Mouse (Mus musculus) intestine, embryonic 16.5 days (tissue): ENCODE measurements around the gene Gm42420. TPM values are rescaled to one million over a fixed set of nuclear protein-coding genes. Genes with fewer than 3 reads are reported as not detected.

Source experiments
- polyA plus RNA-seq: library from polyadenylated mRNA; unstranded; fragments of >200 nt; fragmentation: Nextera tagmentation; extraction: Ambion mirVana; gene quantifications from 2 replicates; pipeline ENCODE4 v1.2.1, GENCODE M21; 2015

Gm42420 gene
- polyA plus RNA-seq, 1 experiment from 2014 or later: 2.1 TPM

Other genes with a start within 250 kb of the Gm42420 start
- 35.1 and 39.4 TPM in 2 replicates for gene Slc37a3, start 208.1 kb upstream of the Gm42420 start, polyA plus RNA-seq
- gene Rab19, start 204.6 kb upstream of the Gm42420 start, polyA plus RNA-seq: 7.7 and 8.8 TPM in 2 replicates
- 63.2 and 63.5 TPM in 2 replicates for gene Mkrn1, start 165.3 kb upstream of the Gm42420 start, polyA plus RNA-seq
- gene Dennd2a, start 27.9 kb upstream of the Gm42420 start, polyA plus RNA-seq: 6.5 and 8.1 TPM in 2 replicates
- gene Adck2, start 11.9 kb upstream of the Gm42420 start, polyA plus RNA-seq: 30.5 and 30.8 TPM in 2 replicates
- gene Ndufb2, start 6.8 kb downstream of the Gm42420 start, polyA plus RNA-seq: 408 and 423 TPM in 2 replicates
- 8.6 and 9.1 TPM in 2 replicates for gene Braf, start 139.7 kb downstream of the Gm42420 start, polyA plus RNA-seq
- gene Mrps33, start 225.2 kb downstream of the Gm42420 start, polyA plus RNA-seq: 145 and 154 TPM in 2 replicates